Mouse (Mus musculus) thymus, adult 2 months (tissue): ENCODE measurements around the gene Ap3s2.

ENCODE experiments used
- CTCF ChIP-seq: fragments of 200-500 bp; IDR thresholded peaks from 2 replicates; pipeline ENCODE4 v1.5.1; 2012; ENCODE audit warnings: mild to moderate bottlenecking, control low read depth, low read length, moderate library complexity, borderline replicate concordance; ENCODE audit not compliant: control insufficient read depth, poor library complexity, insufficient read depth; ENCODE audit errors: extremely low read depth
- POLR2A ChIP-seq: fragments of 200-500 bp; IDR thresholded peaks from 2 replicates; pipeline ENCODE4 v1.6.1; 2012; ENCODE audit warnings: mild to moderate bottlenecking, low read length, control low read depth, moderate library complexity; ENCODE audit not compliant: control insufficient read depth, poor library complexity, insufficient read depth; ENCODE audit errors: extremely low read depth

- TF ChIP-seq CTCF = no peak
- no peak for TF ChIP-seq POLR2A
Observed at GRCm38 (mm10) chr7:79858956-79859630, 61.4 kb downstream of the Ap3s2 start.
